Mouse (Mus musculus): ENCODE measurements around the gene Slc30a2. TPM values are rescaled to one million over a fixed set of nuclear protein-coding genes. Genes with fewer than 3 reads are reported as not detected.
"Not testable (repeated sequence)": the region's sequence is repeated elsewhere in the genome, so short reads cannot be mapped to it uniquely, and the experiment has no call there.

Slc30a2 gene
- polyA plus RNA-seq, 1 experiment = not detected

- peaks cover 43% of the 10 kb centered on the region for H3K27me3 ChIP-seq (replicated peaks)
- TF ChIP-seq FLI1 (IDR thresholded peaks at IDR 0.05; ENCODE audit: low read length) = no peak
- no peak for TF ChIP-seq GATA1 (IDR thresholded peaks at IDR 0.05; ENCODE audit: borderline replicate concordance, low read length)
- H3K4me1 ChIP-seq = 0 out of 2 replicates have a peak, but pooled peaks cover 3% of the 10 kb centered on the region
- no peak overlapping the region for H3K4me3 ChIP-seq (replicated peaks)
- H3K36me3 ChIP-seq (replicated peaks; ENCODE audit: low read length) = no peaks in the 10 kb centered on the region
- peaks cover 7% of the 10 kb centered on the region for H3K9me3 ChIP-seq
Measured at GRCm38 (mm10) chr4:134316390-134316789, 26.6 kb upstream of the Slc30a2 start.

GRCm38 (mm10) chr4:134319074-134319473, 23.9 kb upstream of the Slc30a2 start:
- Histone ChIP-seq H3K4me3 (replicated peaks) (no peak overlapping the region), H3K27me3 (replicated peaks) (peaks cover 46% of the 10 kb centered on the region), H3K9me3 (peaks cover 2% of the 10 kb centered on the region; the same call in 1 of the 2 replicates), H3K36me3 (replicated peaks; ENCODE audit: low read length) (no peaks in the 10 kb centered on the region), H3K4me1 (0 out of 2 replicates have a peak, but pooled peaks cover 3% of the 10 kb centered on the region)
- TF ChIP-seq GATA1 (IDR thresholded peaks at IDR 0.05; ENCODE audit: borderline replicate concordance, low read length) (no peak), FLI1 (IDR thresholded peaks at IDR 0.05; ENCODE audit: low read length) (no peak)

GRCm38 (mm10) chr4:134319674-134320073, 23.3 kb upstream of the Slc30a2 start:
- H3K9me3 ChIP-seq = peaks cover 2% of the 10 kb centered on the region; the same call in 1 of the 2 replicates
- no peak for TF ChIP-seq GATA1 (IDR thresholded peaks at IDR 0.05; ENCODE audit: borderline replicate concordance, low read length)
- TF ChIP-seq FLI1 (IDR thresholded peaks at IDR 0.05; ENCODE audit: low read length) = no peak

GRCm38 (mm10) chr4:134321524-134321923, 21.5 kb upstream of the Slc30a2 start:
- TF ChIP-seq FLI1 (IDR thresholded peaks at IDR 0.05; ENCODE audit: low read length) = no peak
- TF ChIP-seq GATA1 (IDR thresholded peaks at IDR 0.05; ENCODE audit: borderline replicate concordance, low read length) = no peak
- H3K9me3 ChIP-seq = peaks cover 2% of the 10 kb centered on the region; the same call in 1 of the 2 replicates

More at GRCm38 (mm10) chr4:134319674-134320073, 23.3 kb upstream of the Slc30a2 start:
- Histone ChIP-seq H3K36me3 (replicated peaks; ENCODE audit: low read length) (no peaks in the 10 kb centered on the region), H3K4me3 (replicated peaks) (no peak overlapping the region), H3K4me1 (0 out of 2 replicates have a peak, but pooled peaks cover 3% of the 10 kb centered on the region), H3K27me3 (replicated peaks) (peaks cover 49% of the 10 kb centered on the region)

GRCm38 (mm10) chr4:134324655-134325054, 18.3 kb upstream of the Slc30a2 start:
- Histone ChIP-seq H3K27me3 (replicated peaks) (peaks cover 49% of the 10 kb centered on the region), H3K36me3 (replicated peaks; ENCODE audit: low read length) (no peaks in the 10 kb centered on the region), H3K9me3 (peaks cover 2% of the 10 kb centered on the region; the same call in 1 of the 2 replicates), H3K4me3 (replicated peaks) (no peak overlapping the region), H3K4me1 (peaks cover 7% of the 10 kb centered on the region)
- TF ChIP-seq FLI1 (IDR thresholded peaks at IDR 0.05; ENCODE audit: low read length) = no peak
- TF ChIP-seq GATA1 (IDR thresholded peaks at IDR 0.05; ENCODE audit: borderline replicate concordance, low read length) = no peak

More at GRCm38 (mm10) chr4:134321524-134321923, 21.5 kb upstream of the Slc30a2 start:
- Histone ChIP-seq H3K4me3 (replicated peaks) (no peak overlapping the region), H3K4me1 (0 out of 2 replicates have a peak, but pooled peaks cover 3% of the 10 kb centered on the region), H3K36me3 (replicated peaks; ENCODE audit: low read length) (no peaks in the 10 kb centered on the region), H3K27me3 (replicated peaks) (peaks cover 51% of the 10 kb centered on the region)

- peaks cover 53% of the 10 kb centered on the region for H3K27me3 ChIP-seq (replicated peaks)
- H3K36me3 ChIP-seq (replicated peaks; ENCODE audit: low read length) = no peaks in the 10 kb centered on the region
- no peaks in the 10 kb centered on the region for H3K9me3 ChIP-seq
- no peak overlapping the region for H3K4me3 ChIP-seq (replicated peaks)
- no peak for TF ChIP-seq GATA1 (IDR thresholded peaks at IDR 0.05; ENCODE audit: borderline replicate concordance, low read length)
- no peak for TF ChIP-seq FLI1 (IDR thresholded peaks at IDR 0.05; ENCODE audit: low read length)
- H3K4me1 ChIP-seq = peaks cover 7% of the 10 kb centered on the region
Measured at GRCm38 (mm10) chr4:134326859-134327530, 16.0 kb upstream of the Slc30a2 start.

GRCm38 (mm10) chr4:134328151-134328550, 14.8 kb upstream of the Slc30a2 start:
- H3K4me3 ChIP-seq (replicated peaks) = no peak overlapping the region
- peaks cover 50% of the 10 kb centered on the region for H3K27me3 ChIP-seq (replicated peaks)
- no peaks in the 10 kb centered on the region for H3K36me3 ChIP-seq (replicated peaks; ENCODE audit: low read length)
- peaks cover 7% of the 10 kb centered on the region for H3K4me1 ChIP-seq
- TF ChIP-seq FLI1 (IDR thresholded peaks at IDR 0.05; ENCODE audit: low read length) (no peak), GATA1 (IDR thresholded peaks at IDR 0.05; ENCODE audit: borderline replicate concordance, low read length) (no peak)
- no peaks in the 10 kb centered on the region for H3K9me3 ChIP-seq

GRCm38 (mm10) chr4:134328832-134329231, 14.1 kb upstream of the Slc30a2 start:
- peaks cover 7% of the 10 kb centered on the region for H3K4me1 ChIP-seq

GRCm38 (mm10) chr4:134330281-134330680, 12.7 kb upstream of the Slc30a2 start:
- H3K9me3 ChIP-seq = no peaks in the 10 kb centered on the region
- peaks cover 7% of the 10 kb centered on the region for H3K4me1 ChIP-seq
- H3K27me3 ChIP-seq (replicated peaks) = peaks cover 46% of the 10 kb centered on the region
- no peak for TF ChIP-seq GATA1 (IDR thresholded peaks at IDR 0.05; ENCODE audit: borderline replicate concordance, low read length)
- no peak for TF ChIP-seq FLI1 (IDR thresholded peaks at IDR 0.05; ENCODE audit: low read length)
- H3K4me3 ChIP-seq (replicated peaks) = no peak overlapping the region
- no peaks in the 10 kb centered on the region for H3K36me3 ChIP-seq (replicated peaks; ENCODE audit: low read length)

More at GRCm38 (mm10) chr4:134328832-134329231, 14.1 kb upstream of the Slc30a2 start:
- TF ChIP-seq GATA1 (IDR thresholded peaks at IDR 0.05; ENCODE audit: borderline replicate concordance, low read length) (no peak), FLI1 (IDR thresholded peaks at IDR 0.05; ENCODE audit: low read length) (no peak)
- Histone ChIP-seq H3K4me3 (replicated peaks) (no peak overlapping the region), H3K27me3 (replicated peaks) (peaks cover 50% of the 10 kb centered on the region), H3K36me3 (replicated peaks; ENCODE audit: low read length) (no peaks in the 10 kb centered on the region), H3K9me3 (no peaks in the 10 kb centered on the region)

- H3K4me3 ChIP-seq (replicated peaks); H3K36me3 ChIP-seq (replicated peaks; ENCODE audit: low read length): not testable (repeated sequence)
- H3K4me1 ChIP-seq = peaks cover 17% of the 10 kb centered on the region
- peaks cover 50% of the 10 kb centered on the region for H3K27me3 ChIP-seq (replicated peaks)
- H3K9me3 ChIP-seq = peaks cover 55% of the 10 kb centered on the region
Measured at GRCm38 (mm10) chr4:134341231-134341630, 1.8 kb upstream of the Slc30a2 start.
